Mouse (Mus musculus) cortical plate, adult 2 months (tissue): ENCODE measurements around the gene Prr14l.

Experiments
- CTCF ChIP-seq: fragments of 200-500 bp; IDR thresholded peaks from 2 replicates; pipeline ENCODE4 v1.5.1; 2011; ENCODE audit warnings: mild to moderate bottlenecking, control low read depth, low read length; ENCODE audit not compliant: insufficient read depth; ENCODE audit errors: extremely low read depth
- POLR2A ChIP-seq: fragments of 200-500 bp; IDR thresholded peaks from 2 replicates; pipeline ENCODE4 v1.6.1; 2011; ENCODE audit warnings: mild to moderate bottlenecking, low read length, control low read depth; ENCODE audit not compliant: insufficient read depth; ENCODE audit errors: extremely low read depth

- TF ChIP-seq POLR2A (no peak), CTCF (no peak)
Measured at GRCm38 (mm10) chr5:32748936-32749335, 105.1 kb downstream of the Prr14l start.
